ENCODE assay signal across 14 mouse cellular contexts in the genomic region with DNA sequence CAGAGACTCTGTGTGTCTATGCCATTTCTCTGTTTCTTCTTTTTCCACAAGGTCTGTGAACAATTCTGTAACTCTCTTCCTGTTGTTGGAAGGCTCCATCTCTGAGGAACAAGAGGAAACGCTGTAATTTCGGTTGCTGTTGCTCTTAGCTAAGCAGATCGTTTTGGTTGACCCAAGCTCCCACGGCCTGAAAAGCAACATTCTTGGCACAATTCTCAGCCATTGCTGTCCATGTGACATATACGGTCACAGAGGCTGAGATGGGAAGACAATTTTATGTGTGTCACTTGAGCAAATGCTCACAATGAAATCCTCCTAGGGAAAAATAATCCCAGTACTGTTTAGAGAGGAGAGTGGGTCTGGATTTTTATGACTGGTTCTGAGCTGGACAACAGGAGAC.
A peak's percentile ranks its signal among the peaks of the same experiment; 100 is the strongest.
DNase-seq lines count a peak whose midpoint lies in the region; ATAC-seq and TF ChIP-seq lines count a peak whose summit lies in the region.
"Had no signal": no experiment of that assay in that cellular context is flagged by ENCODE, and none has a peak within 500 bp of the region (broad histone marks: within the 10 kb centered on the region; RNA-seq: fewer than 3 reads in every experiment).

No protein-coding gene starts in this region.

- H3K27ac ChIP-seq in intestine, embryonic 16.5 days (ENCODE audit: low read length), result peak overlapping the region; percentile 19; the same call in 1 of the 2 replicates
- no peak overlapping the region for H3K27ac ChIP-seq in intestine, embryonic 15.5 days
- no peak overlapping the region for H3K27ac ChIP-seq in lung, embryonic 14.5 days (ENCODE audit: low read depth)
- peak overlapping the region; percentile 69 for H3K27ac ChIP-seq in embryonic fibroblast, embryonic 13.5 days (ENCODE audit: insufficient read depth, low read length)
- H3K27ac ChIP-seq in stomach, embryonic 16.5 days (ENCODE audit: low read length), result peak overlapping the region; percentile 9; the same call in 1 of the 2 replicates
- H3K27ac ChIP-seq in forebrain, embryonic 12.5 days, result no peak overlapping the region
- H3K27ac ChIP-seq: forebrain, embryonic 15.5 days; heart, adult 2 months; hindbrain, postnatal 0 days; limb, embryonic 12.5 days; neural tube, embryonic 12.5 days had no signal

- no peak for TF ChIP-seq POLR2A in embryonic fibroblast, embryonic 13.5 days (IDR thresholded peaks at IDR 0.05; ENCODE audit: low read depth, low read length)

- whole genome bisulfite sequencing in intestine, embryonic 16.5 days, result 70% methylated on average over 5 of the region's 5 CpGs
- WGBS in intestine, embryonic 15.5 days, result 75% methylated on average over 5 of the region's 5 CpGs
- WGBS in lung, embryonic 14.5 days, result 60% methylated on average over 5 of the region's 5 CpGs
- WGBS in stomach, embryonic 16.5 days, result 62% methylated on average over 5 of the region's 5 CpGs
- 93% methylated on average over 5 of the region's 5 CpGs for WGBS in forebrain, embryonic 12.5 days

- DNase-seq in lung, embryonic 14.5 days, result peak; percentile 23
- DNase-seq in lung, adult 18-20 months, result no peak
- DNase-seq: adrenal gland, adult 2 months; cerebellum, adult 9-10 months; heart, adult 2 months had no signal

- no peak overlapping the region for H3K9ac ChIP-seq in intestine, embryonic 16.5 days (ENCODE audit: low read depth, low read length)
- no peak overlapping the region for H3K9ac ChIP-seq in intestine, embryonic 15.5 days
- H3K9ac ChIP-seq in lung, embryonic 14.5 days, result no peak overlapping the region
- H3K9ac ChIP-seq in stomach, embryonic 16.5 days (ENCODE audit: low read length), result no peak overlapping the region
- no peak overlapping the region for H3K9ac ChIP-seq in forebrain, embryonic 12.5 days
- H3K9ac ChIP-seq: forebrain, embryonic 15.5 days; limb, embryonic 12.5 days; neural tube, embryonic 12.5 days had no signal

- H3K4me2 ChIP-seq in intestine, embryonic 16.5 days (ENCODE audit: low read depth, low read length), result no peak overlapping the region
- H3K4me2 ChIP-seq in intestine, embryonic 15.5 days (replicated peaks), result no peak overlapping the region
- no peak overlapping the region for H3K4me2 ChIP-seq in lung, embryonic 14.5 days
- H3K4me2 ChIP-seq in stomach, embryonic 16.5 days (ENCODE audit: low read depth, low read length), result no peak overlapping the region
- no peak overlapping the region for H3K4me2 ChIP-seq in forebrain, embryonic 12.5 days
- H3K4me2 ChIP-seq: forebrain, embryonic 15.5 days; limb, embryonic 12.5 days; neural tube, embryonic 12.5 days had no signal

- TF ChIP-seq CTCF in lung, embryonic 14.5 days (IDR thresholded peaks at IDR 0.05; ENCODE audit: low read depth), result no peak
- no peak for TF ChIP-seq CTCF in embryonic fibroblast, embryonic 13.5 days (IDR thresholded peaks at IDR 0.05; ENCODE audit: borderline replicate concordance, insufficient read depth, low read length)

- peaks cover 11% of the 10 kb centered on the region; the same call in 1 of the 2 replicates for H3K36me3 ChIP-seq in intestine, embryonic 16.5 days (ENCODE audit: control insufficient read depth, insufficient read depth, low read length)
- peaks cover 9% of the 10 kb centered on the region for H3K36me3 ChIP-seq in intestine, embryonic 15.5 days
- H3K36me3 ChIP-seq in lung, embryonic 14.5 days (ENCODE audit: insufficient read depth), result 0 out of 2 replicates have a peak, but pooled peaks cover 4% of the 10 kb centered on the region
- H3K36me3 ChIP-seq in stomach, embryonic 16.5 days (ENCODE audit: control insufficient read depth, insufficient read depth, low read length), result 0 out of 2 replicates have a peak, but pooled peaks cover 15% of the 10 kb centered on the region
- peaks cover 5% of the 10 kb centered on the region; the same call in 1 of the 2 replicates for H3K36me3 ChIP-seq in forebrain, embryonic 12.5 days (replicated peaks)
- H3K36me3 ChIP-seq: forebrain, embryonic 15.5 days; neural tube, embryonic 12.5 days had no signal

- ATAC-seq in intestine, embryonic 16.5 days, result no peak
- no peak for ATAC-seq in intestine, embryonic 15.5 days
- ATAC-seq in lung, embryonic 14.5 days (ENCODE audit: insufficient read depth), result no peak
- no peak for ATAC-seq in stomach, embryonic 16.5 days (ENCODE audit: insufficient read depth, low FRiP score)
- ATAC-seq in forebrain, embryonic 12.5 days (ENCODE audit: low FRiP score), result no peak
- ATAC-seq: forebrain, embryonic 15.5 days; hindbrain, postnatal 0 days had no signal

- no peaks in the 10 kb centered on the region for H3K27me3 ChIP-seq in intestine, embryonic 16.5 days (replicated peaks; ENCODE audit: control insufficient read depth, insufficient read depth, low read length)
- H3K27me3 ChIP-seq in intestine, embryonic 15.5 days (replicated peaks), result no peaks in the 10 kb centered on the region
- no peaks in the 10 kb centered on the region for H3K27me3 ChIP-seq in lung, embryonic 14.5 days (ENCODE audit: insufficient read depth, low read length)
- H3K27me3 ChIP-seq in stomach, embryonic 16.5 days (ENCODE audit: control insufficient read depth, insufficient read depth, low read length), result no peaks in the 10 kb centered on the region
- H3K27me3 ChIP-seq in forebrain, embryonic 12.5 days, result no peaks in the 10 kb centered on the region
- H3K27me3 ChIP-seq: forebrain, embryonic 15.5 days; limb, embryonic 12.5 days; neural tube, embryonic 12.5 days had no signal

- peaks cover 8% of the 10 kb centered on the region; the same call in 1 of the 2 replicates for H3K4me1 ChIP-seq in intestine, embryonic 16.5 days (ENCODE audit: control insufficient read depth, insufficient read depth, low read length)
- no peaks in the 10 kb centered on the region for H3K4me1 ChIP-seq in intestine, embryonic 15.5 days (replicated peaks)
- H3K4me1 ChIP-seq in lung, embryonic 14.5 days (ENCODE audit: insufficient read depth), result no peaks in the 10 kb centered on the region
- peaks cover 6% of the 10 kb centered on the region for H3K4me1 ChIP-seq in embryonic fibroblast, embryonic 13.5 days (ENCODE audit: control insufficient read depth, insufficient read depth, low read length)
- H3K4me1 ChIP-seq in stomach, embryonic 16.5 days (ENCODE audit: control insufficient read depth, insufficient read depth, low read length), result no peaks in the 10 kb centered on the region; the same call in 1 of the 2 replicates
- H3K4me1 ChIP-seq in forebrain, embryonic 12.5 days, result peaks cover 8% of the 10 kb centered on the region
- H3K4me1 ChIP-seq: limb, embryonic 12.5 days had no signal

- no peaks in the 10 kb centered on the region for H3K9me3 ChIP-seq in intestine, embryonic 16.5 days (ENCODE audit: control insufficient read depth, low read length)
- H3K9me3 ChIP-seq in intestine, embryonic 15.5 days, result no peaks in the 10 kb centered on the region
- H3K9me3 ChIP-seq in lung, embryonic 14.5 days (ENCODE audit: low read depth, low read length), result no peaks in the 10 kb centered on the region; the same call in 1 of the 2 replicates
- H3K9me3 ChIP-seq in stomach, embryonic 16.5 days (replicated peaks; ENCODE audit: control insufficient read depth, low read length), result peaks cover 11% of the 10 kb centered on the region
- 0 out of 2 replicates have a peak, but pooled peaks cover 4% of the 10 kb centered on the region for H3K9me3 ChIP-seq in forebrain, embryonic 12.5 days
- H3K9me3 ChIP-seq: forebrain, embryonic 15.5 days had no signal

- no peak overlapping the region for H3K4me3 ChIP-seq in intestine, embryonic 16.5 days (ENCODE audit: low read length)
- H3K4me3 ChIP-seq in intestine, embryonic 15.5 days (replicated peaks), result no peak overlapping the region
- H3K4me3 ChIP-seq in lung, embryonic 14.5 days (ENCODE audit: low read depth, low read length), result no peak overlapping the region
- H3K4me3 ChIP-seq in embryonic fibroblast, embryonic 13.5 days (ENCODE audit: insufficient read depth, low read length), result no peak overlapping the region
- no peak overlapping the region for H3K4me3 ChIP-seq in stomach, embryonic 16.5 days (replicated peaks; ENCODE audit: low read length)
- H3K4me3 ChIP-seq in forebrain, embryonic 12.5 days (replicated peaks), result no peak overlapping the region
- H3K4me3 ChIP-seq: forebrain, embryonic 15.5 days; heart, adult 2 months; limb, embryonic 12.5 days; neural tube, embryonic 12.5 days had no signal

Comparison
In these comparisons a context has a peak if more than half of its experiments do, and no peak if none do; other contexts are left out.
1. H3K27ac ChIP-seq: peak in intestine, embryonic 16.5 days (single experiment), embryonic fibroblast, embryonic 13.5 days (single experiment) and stomach, embryonic 16.5 days (single experiment); none in intestine, embryonic 15.5 days (single experiment), lung, embryonic 14.5 days (single experiment) and forebrain, embryonic 12.5 days (single experiment).